Mouse (Mus musculus) bone marrow, adult 2 months (tissue): ENCODE data around the gene Gng2. TPM values are rescaled to one million over a fixed set of nuclear protein-coding genes. Genes with fewer than 3 reads are reported as not detected.

ENCODE experiments used
- H3K27ac ChIP-seq: fragments of 200-500 bp; 2 replicates; pipeline ENCODE4 v1.5.1; 2012; ENCODE audit warnings: low read depth, mild to moderate bottlenecking, control low read depth, inconsistent platforms, low read length; ENCODE audit not compliant: control insufficient read depth, poor library complexity, insufficient read depth
- H3K4me1 ChIP-seq: fragments of 200-500 bp; 2 replicates; pipeline ENCODE4 v1.6.1; 2011; ENCODE audit warnings: low read length; ENCODE audit not compliant: control insufficient read depth, insufficient read depth
- H3K4me3 ChIP-seq: fragments of 200-500 bp; replicated peaks from 2 replicates; pipeline ENCODE3; 2011; ENCODE audit warnings: mild to moderate bottlenecking, low read depth, low read length, control low read depth; ENCODE audit not compliant: control insufficient read depth
- CTCF ChIP-seq: fragments of 200-500 bp; IDR thresholded peaks from 2 replicates; pipeline ENCODE4 v1.5.1; 2011; ENCODE audit warnings: low read length, control low read depth; ENCODE audit not compliant: control insufficient read depth, insufficient read depth
- POLR2A ChIP-seq: fragments of 200-500 bp; IDR thresholded peaks from 2 replicates; pipeline ENCODE4 v1.6.1; 2011; ENCODE audit warnings: low read depth, mild to moderate bottlenecking, control low read depth, low read length, borderline replicate concordance; ENCODE audit not compliant: control insufficient read depth
- WGBS: fragments of 180-500 bp; shearing (Covaris S2); methylation state at CpG from one replicate; pipeline ENCODE4 v1.1.7; 2018; 5-methylcytosine and 5-hydroxymethylcytosine counted together
- polyA plus RNA-seq: library from polyadenylated mRNA; stranded (reverse); fragments of >200 nt; gene quantifications from 2 replicates; pipeline ENCODE4 v1.2.4, GENCODE M21; 2011; ENCODE audit warnings: low replicate concordance; ENCODE audit not compliant: missing spikeins, insufficient read depth, insufficient read length

Gene Gng2
- polyA plus RNA-seq, 1 experiment, result 23.1 TPM

DNA sequence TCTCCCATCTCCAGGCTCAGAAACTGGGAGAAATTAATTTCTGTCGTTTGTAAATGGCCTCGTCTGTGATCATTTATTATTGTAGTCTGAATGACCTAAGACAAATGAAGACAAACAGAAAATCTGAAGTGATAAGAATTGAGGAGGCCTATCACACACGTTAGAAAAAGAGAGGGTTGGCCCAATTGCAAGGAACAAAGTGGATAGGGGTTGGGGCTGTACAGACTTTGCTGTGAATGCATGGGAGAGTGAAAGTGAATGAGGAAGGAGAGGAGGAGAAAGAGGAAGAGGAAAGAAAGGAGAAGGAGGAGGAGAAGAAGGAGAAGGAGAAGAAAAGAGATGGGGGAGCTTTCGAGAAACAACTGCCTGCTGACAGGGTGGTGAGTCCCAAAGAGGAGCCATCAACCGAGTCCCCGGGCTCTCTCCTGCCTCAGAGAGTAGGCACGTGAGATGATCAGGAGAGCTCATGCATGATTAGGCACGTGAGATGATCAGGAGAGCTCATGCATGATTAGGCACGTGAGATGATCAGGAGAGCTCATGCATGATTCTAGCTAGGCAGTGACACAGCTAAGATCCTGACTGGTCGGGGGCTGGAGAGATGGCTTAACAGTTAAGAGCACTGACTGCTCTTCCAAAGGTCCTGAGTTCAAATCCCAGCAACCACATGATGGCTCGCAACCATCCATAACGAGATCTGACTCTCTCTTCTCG is 5.0 kb downstream of the Gng2 start:
- H3K4me3 ChIP-seq, result no peak overlapping the region
- no peak for TF ChIP-seq CTCF
- no peak for TF ChIP-seq POLR2A
- H3K27ac ChIP-seq, result 0 out of 2 replicates have a peak overlapping the region, but pooled peaks have one; percentile 7
- peaks cover 6% of the 10 kb centered on the region for H3K4me1 ChIP-seq
- 39% methylated on average over 13 of the region's 13 CpGs for WGBS

DNA sequence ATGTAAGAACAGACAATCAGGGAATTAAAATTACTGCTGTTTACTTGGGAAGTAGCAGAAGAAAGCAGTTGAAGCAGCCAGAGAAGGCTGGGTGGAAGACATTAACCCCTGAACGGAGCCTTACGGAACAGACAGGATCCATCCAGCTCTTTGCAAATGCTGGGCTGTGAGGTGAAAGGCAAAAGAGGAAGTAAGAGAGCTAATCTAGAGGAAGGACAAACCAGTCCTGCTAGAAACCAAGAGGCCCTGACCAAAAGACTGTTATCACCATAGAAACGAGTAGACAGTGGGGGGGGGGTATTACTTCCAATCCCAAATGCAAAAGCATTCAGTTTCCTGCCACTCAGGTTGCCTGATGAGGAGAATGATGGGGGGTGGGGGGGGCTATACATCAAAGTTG is 6.6 kb downstream of the Gng2 start:
- H3K27ac ChIP-seq, result peak overlapping the region; percentile 55; the same call in 1 of the 2 replicates
- 5% methylated on average over 3 of the region's 3 CpGs for WGBS

DNA sequence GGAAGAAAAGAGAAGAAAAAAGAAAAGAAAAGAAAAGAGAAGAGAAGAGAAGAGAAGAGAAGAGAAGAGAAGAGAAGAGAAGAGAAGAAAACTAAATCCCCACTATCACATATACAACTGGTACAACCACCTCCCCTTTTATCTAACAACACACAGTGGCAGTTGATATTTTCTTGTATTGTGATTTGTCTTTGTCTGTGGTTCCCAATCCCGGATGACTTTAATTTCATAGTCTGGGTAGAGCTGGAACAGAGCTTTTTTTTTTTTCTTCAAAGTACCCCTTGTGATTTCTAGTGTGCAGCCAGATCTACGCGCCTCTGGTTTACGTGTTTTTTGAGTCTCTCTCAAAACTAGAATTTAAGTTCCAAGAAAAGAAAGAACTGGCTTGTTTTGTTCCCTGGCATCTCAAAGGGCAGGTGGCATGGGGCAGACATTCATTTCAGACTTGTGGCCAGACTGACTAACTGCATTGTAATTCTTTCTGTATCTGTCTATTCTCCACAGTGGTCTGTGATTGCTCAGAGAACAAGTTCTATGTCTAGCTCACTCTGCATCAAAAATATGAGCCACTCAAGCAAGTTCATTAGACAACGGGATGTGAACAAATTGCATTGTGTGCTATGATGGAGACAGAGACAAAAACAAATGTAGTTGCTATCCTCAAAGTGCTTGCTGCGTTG is 7.2 kb downstream of the Gng2 start:
- H3K27ac ChIP-seq, result no peak overlapping the region
- H3K4me1 ChIP-seq, result peaks cover 9% of the 10 kb centered on the region
- no peak for TF ChIP-seq CTCF
- TF ChIP-seq POLR2A, result no peak
- H3K4me3 ChIP-seq, result no peak overlapping the region
- 32% methylated on average over 6 of the region's 6 CpGs for WGBS

More for the DNA sequence above, 6.6 kb downstream of the Gng2 start:
- H3K4me3 ChIP-seq, result no peak overlapping the region
- TF ChIP-seq CTCF (no peak), POLR2A (no peak)
- H3K4me1 ChIP-seq, result peaks cover 9% of the 10 kb centered on the region

DNA sequence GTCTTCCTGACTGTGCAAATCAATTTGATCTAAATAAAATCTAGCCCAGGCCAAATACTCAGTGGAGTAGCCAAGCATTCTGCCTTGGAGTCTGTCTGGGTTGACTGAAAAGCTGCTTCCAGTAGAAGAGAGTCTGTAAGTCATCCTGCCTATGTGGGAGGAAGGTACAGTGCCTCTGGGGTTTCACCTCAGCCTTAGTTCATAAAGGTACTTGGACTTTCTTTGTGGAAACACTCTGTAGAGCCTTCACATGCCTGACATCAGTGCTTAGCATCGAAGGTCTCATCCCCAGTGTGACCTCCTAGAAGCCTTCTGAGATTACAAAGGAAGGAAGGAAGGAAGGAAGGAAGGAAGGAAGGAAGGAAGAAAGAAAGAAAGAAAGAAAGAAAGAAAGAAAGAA is 7.9 kb downstream of the Gng2 start:
- no peak for TF ChIP-seq CTCF
- no peak for TF ChIP-seq POLR2A
- Histone ChIP-seq H3K4me1 (peaks cover 9% of the 10 kb centered on the region), H3K4me3 (no peak overlapping the region), H3K27ac (no peak overlapping the region; the same call in 1 of the 2 replicates)
- WGBS, result 34% methylated on average over 1 of the region's 1 CpGs

DNA sequence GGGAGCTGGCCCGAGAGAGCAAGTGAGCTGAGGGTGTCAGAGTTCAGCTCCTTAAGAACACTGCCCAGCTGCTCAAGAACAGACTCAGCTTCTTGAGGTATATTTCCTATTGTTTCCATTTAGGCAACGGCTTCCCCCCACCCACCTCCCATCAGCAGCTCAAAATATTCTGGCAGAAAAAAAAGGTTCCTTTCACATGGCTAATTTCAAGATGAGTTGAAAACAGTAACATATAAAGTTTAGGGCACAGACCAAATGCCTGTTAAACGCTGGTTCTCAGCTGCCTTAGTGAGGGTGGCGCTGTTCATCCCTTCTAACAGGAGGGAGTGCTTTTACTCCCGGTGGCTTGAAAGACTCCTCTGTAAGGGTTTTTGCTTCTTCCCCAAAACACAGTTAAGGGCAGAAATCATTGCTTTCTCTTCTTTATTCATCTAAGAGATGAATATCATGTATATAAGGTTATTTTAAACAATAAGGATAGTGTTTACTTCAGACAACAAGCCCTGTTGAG is 8.4 kb downstream of the Gng2 start:
- Histone ChIP-seq H3K4me1 (peaks cover 7% of the 10 kb centered on the region), H3K27ac (peak overlapping the region; percentile 72), H3K4me3 (peak overlapping the region; percentile 48)
- no peak for TF ChIP-seq POLR2A
- peak; percentile 15; the same call in 1 of the 2 replicates for TF ChIP-seq CTCF
- 10% methylated on average over 5 of the region's 5 CpGs for WGBS

DNA sequence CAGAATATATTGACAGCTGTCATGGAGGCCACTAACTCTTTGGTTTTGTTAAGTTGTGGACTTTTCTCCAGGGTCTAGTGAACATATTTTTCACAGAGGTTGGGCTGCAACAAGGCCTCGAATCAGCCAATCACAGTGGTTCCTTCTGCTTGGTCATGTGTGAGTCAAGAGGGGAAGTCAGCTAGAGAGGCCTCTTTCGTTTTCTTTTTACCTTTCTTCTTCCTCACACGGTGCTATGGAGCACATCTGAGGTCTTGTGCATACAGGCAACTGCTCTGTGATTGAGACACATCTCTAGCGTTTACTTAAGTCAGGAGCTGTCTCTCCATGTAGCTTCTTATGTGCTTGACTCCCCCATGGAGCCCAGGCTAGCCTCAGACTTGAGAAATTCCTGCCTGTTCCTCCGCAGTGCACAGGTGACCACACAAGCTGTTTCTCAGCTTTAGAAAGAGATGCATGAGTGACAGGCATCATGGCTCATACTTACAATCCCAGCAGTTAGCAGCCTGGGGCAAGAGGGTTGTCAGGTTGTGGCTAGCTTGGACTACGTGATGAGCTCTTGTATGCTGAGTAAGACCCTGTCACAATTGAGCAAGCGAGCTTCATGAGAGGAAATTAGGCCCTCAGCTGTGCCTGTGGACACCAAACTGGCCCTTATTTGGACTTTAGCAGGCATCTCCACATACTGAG is 9.0 kb downstream of the Gng2 start:
- WGBS, result 13% methylated on average over 7 of the region's 7 CpGs
- peaks cover 7% of the 10 kb centered on the region for H3K4me1 ChIP-seq
- peak overlapping the region; percentile 48 for H3K4me3 ChIP-seq
- TF ChIP-seq CTCF (no peak), POLR2A (no peak)
- H3K27ac ChIP-seq, result peak overlapping the region; percentile 72

DNA sequence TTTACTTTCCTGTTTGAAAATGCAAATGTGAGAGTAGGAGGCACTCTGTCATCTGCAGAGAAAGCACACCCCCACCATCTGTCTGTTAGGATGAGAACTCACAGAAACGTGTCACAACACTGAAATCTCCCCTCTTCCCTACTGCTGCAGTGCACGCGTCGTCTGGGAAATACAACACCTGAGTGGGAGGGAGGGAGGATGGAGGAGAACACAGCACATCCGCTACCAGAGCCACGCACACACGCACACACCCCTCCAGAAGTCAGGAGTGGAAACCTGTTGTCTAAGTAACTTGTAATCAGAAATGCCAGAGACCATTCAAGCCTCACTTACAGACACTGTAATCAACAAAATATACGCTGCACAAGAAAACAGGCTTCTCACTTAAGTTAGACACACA is 9.9 kb downstream of the Gng2 start:
- TF ChIP-seq POLR2A, result no peak
- no peak for TF ChIP-seq CTCF
- H3K27ac ChIP-seq, result no peak overlapping the region
- WGBS, result 75% methylated on average over 8 of the region's 8 CpGs
- H3K4me1 ChIP-seq, result peaks cover 5% of the 10 kb centered on the region
- no peak overlapping the region for H3K4me3 ChIP-seq

DNA sequence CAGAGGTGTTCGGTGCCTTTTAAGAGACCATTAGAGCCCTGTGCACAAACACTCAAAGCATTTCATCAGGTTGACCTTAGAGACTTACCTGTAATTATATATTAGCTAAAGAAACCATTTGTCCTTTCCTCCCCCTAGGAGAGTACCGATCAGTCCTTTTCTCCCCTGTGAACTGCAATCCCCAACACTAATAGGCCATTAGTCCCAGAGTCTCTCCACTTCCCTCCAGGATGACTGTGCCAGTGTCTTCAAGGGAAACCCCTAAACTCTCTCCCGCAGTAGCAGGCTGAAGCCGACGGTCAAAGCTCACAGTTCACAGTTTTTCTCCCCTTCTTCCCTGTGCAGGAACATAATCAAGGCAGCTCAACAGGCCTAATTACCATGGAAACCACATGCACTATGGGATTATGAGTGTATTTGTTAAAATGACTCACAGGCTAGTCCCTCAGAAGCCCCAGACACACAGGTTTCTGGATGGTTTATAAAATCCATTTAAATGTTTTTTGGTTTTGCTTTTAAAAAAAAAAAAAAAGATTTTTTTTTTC is 13.4 kb downstream of the Gng2 start:
- TF ChIP-seq CTCF (no peak), POLR2A (no peak)
- H3K4me1 ChIP-seq, result peaks cover 5% of the 10 kb centered on the region
- 82% methylated on average over 5 of the region's 5 CpGs for WGBS
- no peak overlapping the region for H3K27ac ChIP-seq
- H3K4me3 ChIP-seq, result no peak overlapping the region
